Mouse (Mus musculus) spleen, postnatal 36 days (tissue): ENCODE data around the gene Fzd2.
A peak's percentile ranks its signal among the peaks of the same experiment; 100 is the strongest.
"Not testable (repeated sequence)": the region's sequence is repeated elsewhere in the genome, so short reads cannot be mapped to it uniquely, and the experiment has no call there.

Experiments
- DNase-seq, 2 experiments: peaks; one replicate each; pipeline ENCODE4 v3.0.0; 2022; ENCODE audit warnings: low spot score in 2 of 2, mixed read lengths in 1 of 2

Gene Fzd2

GRCm38 (mm10) chr11:102604010-102604584 lies at the start of gene Fzd2:
TSS of gene Fzd2 (plus strand) at chr11:102604396.
- peak; percentile 35 to 42 for DNase-seq

GRCm38 (mm10) chr11:102555400-102556030 lies 48.7 kb upstream of the Fzd2 start:
- DNase-seq = no peak

GRCm38 (mm10) chr11:102556031-102556715 lies 48.0 kb upstream of the Fzd2 start, which contains the start of gene Gpatch8:
TSS of gene Gpatch8 (minus strand) at chr11:102556392.
- peak; percentile 84 to 89 for DNase-seq

- DNase-seq = no peak
Measured at GRCm38 (mm10) chr11:102556716-102557074, 47.5 kb upstream of the Fzd2 start.

- DNase-seq = no peak
Measured at GRCm38 (mm10) chr11:102557386-102557785, 46.8 kb upstream of the Fzd2 start.

GRCm38 (mm10) chr11:102558704-102559103 lies 45.5 kb upstream of the Fzd2 start:
- no peak for DNase-seq

GRCm38 (mm10) chr11:102564952-102565671 lies 39.1 kb upstream of the Fzd2 start:
- not testable (repeated sequence) for DNase-seq

GRCm38 (mm10) chr11:102565741-102566140 lies 38.5 kb upstream of the Fzd2 start:
- no peak for DNase-seq

GRCm38 (mm10) chr11:102566290-102566689 lies 37.9 kb upstream of the Fzd2 start:
- DNase-seq = no peak

- no peak for DNase-seq
Measured at GRCm38 (mm10) chr11:102567157-102567556, 37.0 kb upstream of the Fzd2 start.

- DNase-seq = no peak
Measured at GRCm38 (mm10) chr11:102567723-102568122, 36.5 kb upstream of the Fzd2 start.

GRCm38 (mm10) chr11:102568191-102568590 lies 36.0 kb upstream of the Fzd2 start:
- no peak for DNase-seq

GRCm38 (mm10) chr11:102568756-102569377 lies 35.3 kb upstream of the Fzd2 start:
- no peak for DNase-seq

- peak; percentile 53 to 57 for DNase-seq
Measured at GRCm38 (mm10) chr11:102572866-102573663, 31.1 kb upstream of the Fzd2 start.

- DNase-seq = no peak
Measured at GRCm38 (mm10) chr11:102575034-102575433, 29.2 kb upstream of the Fzd2 start.

- no peak for DNase-seq
Measured at GRCm38 (mm10) chr11:102576050-102576754, 28.0 kb upstream of the Fzd2 start.

- peak; percentile 51 to 65 for DNase-seq
Measured at GRCm38 (mm10) chr11:102578341-102579118, 25.7 kb upstream of the Fzd2 start.

- DNase-seq = no peak
Measured at GRCm38 (mm10) chr11:102579165-102580033, 24.8 kb upstream of the Fzd2 start, which contains the start of gene Gm11627. TSS of gene Gm11627 (minus strand) at chr11:102579461.

GRCm38 (mm10) chr11:102580034-102580330 lies 24.2 kb upstream of the Fzd2 start:
- DNase-seq = no peak
